Mouse (Mus musculus) heart, embryonic 10.5 days (tissue): ENCODE measurements at regions not wholly inside any gene's neighbourhood (a gene's known extent, or its start where the extent isn't known, plus 50 kb on each side); places are given as distances from the start of the nearest gene placed in this dataset.

Experiments
- DNase-seq: peaks from one replicate; pipeline ENCODE4 v3.0.0-alpha.2; 2017; ENCODE audit warnings: low spot score
- H3K27ac ChIP-seq: fragments of 300-500 bp; sonication (generic); 2 replicates; pipeline ENCODE4 v1.5.1; 2016; ENCODE audit warnings: mild to moderate bottlenecking
- H3K27me3 ChIP-seq: fragments of 300-500 bp; sonication (generic); 2 replicates; pipeline ENCODE4 v1.6.1; 2016; ENCODE audit warnings: mild to moderate bottlenecking; ENCODE audit not compliant: poor library complexity, insufficient read depth, severe bottlenecking
- H3K36me3 ChIP-seq: fragments of 300-500 bp; sonication (generic); 2 replicates; pipeline ENCODE4 v1.6.1; 2016; ENCODE audit warnings: mild to moderate bottlenecking, moderate library complexity
- H3K4me1 ChIP-seq: fragments of 300-500 bp; sonication (generic); 2 replicates; pipeline ENCODE4 v1.6.1; 2016; ENCODE audit warnings: mild to moderate bottlenecking
- H3K4me3 ChIP-seq: fragments of 300-500 bp; sonication (generic); 2 replicates; pipeline ENCODE4 v1.5.1; 2016; ENCODE audit warnings: mild to moderate bottlenecking, moderate library complexity
- H3K9me3 ChIP-seq: fragments of 300-500 bp; sonication (generic); 2 replicates; pipeline ENCODE4 v1.6.1; 2016; ENCODE audit warnings: mild to moderate bottlenecking, moderate library complexity
- WGBS: fragments of 180-500 bp; shearing (Covaris S2); methylation state at CpG from one replicate; pipeline ENCODE4 v1.1.7; 2016; 5-methylcytosine and 5-hydroxymethylcytosine counted together

DNA sequence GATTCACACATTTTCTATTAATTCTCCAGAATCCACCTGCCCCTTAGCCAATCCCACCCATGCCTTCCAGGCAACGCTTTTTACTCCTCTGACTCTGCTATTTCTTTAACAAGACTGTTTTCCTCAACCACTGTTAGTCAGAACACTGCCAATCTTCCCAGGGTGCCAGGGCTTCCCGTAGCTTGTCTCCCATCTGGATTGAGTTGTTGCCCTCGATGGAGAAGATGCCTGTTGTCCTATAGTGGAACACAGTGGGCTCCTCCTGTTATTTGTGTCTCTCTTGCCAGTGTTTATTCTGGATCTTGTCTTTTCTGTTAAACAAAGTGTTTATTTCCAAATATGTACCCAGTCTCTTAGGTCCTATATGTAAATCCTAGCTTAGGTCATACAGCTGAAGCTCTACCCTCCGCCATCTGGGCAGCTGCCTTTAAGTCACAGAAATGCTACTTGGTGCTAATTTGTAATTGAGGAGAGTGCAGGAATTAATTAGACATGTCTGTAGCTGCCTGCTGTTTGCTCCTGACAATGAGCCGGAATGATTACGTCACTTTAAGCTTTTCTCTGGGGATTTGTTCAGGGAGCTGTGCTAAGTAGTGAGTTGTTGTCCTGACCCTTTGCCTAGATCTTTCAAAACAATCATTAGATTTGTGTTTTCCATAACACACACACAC lies 115.3 kb upstream of the Xpo1 start:
- Histone ChIP-seq H3K27ac (no peak overlapping the region), H3K4me3 (no peak overlapping the region), H3K4me1 (no peaks in the 10 kb centered on the region), H3K36me3 (no peaks in the 10 kb centered on the region), H3K27me3 (no peaks in the 10 kb centered on the region), H3K9me3 (no peaks in the 10 kb centered on the region)
- 74% methylated on average over 6 of the region's 6 CpGs for WGBS
- no peak for DNase-seq

DNA sequence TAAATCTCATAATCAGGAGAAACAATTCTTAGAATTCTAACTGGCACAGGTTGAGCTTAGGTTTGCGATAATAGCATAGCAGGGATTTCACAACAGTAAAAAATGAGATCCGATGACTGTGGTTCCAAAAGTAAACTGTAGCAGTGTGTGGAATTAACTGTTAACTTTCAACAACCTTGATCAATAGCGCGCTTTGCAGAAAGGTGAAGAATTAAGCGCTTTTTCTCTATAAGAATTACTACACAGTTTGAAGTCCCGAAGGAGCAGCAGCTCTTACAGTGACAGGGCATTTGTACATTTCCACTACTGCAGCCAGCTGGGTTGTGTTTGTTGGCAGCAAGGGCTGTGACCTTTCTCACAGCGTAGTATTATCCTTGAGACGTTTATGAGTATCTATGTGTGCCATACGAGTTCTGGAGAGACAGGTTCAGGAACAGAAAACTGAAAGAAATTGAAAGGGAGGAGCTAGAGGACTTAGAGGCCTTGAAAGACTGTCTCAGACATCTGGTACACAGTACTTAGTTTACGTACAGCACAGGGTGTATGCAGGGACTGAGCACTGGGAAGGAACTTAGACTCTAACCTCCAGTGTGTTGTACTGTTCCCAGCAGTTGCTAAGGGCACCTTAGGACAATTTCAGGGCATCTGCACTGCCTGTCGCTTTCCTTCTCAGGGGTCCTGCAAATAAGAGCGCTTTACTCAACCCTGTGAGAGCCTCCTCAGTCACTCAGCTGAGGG lies 114.6 kb upstream of the Xpo1 start:
- DNase-seq, result no peak
- Histone ChIP-seq H3K4me3 (no peak overlapping the region), H3K27ac (no peak overlapping the region), H3K27me3 (no peaks in the 10 kb centered on the region), H3K36me3 (no peaks in the 10 kb centered on the region), H3K4me1 (no peaks in the 10 kb centered on the region), H3K9me3 (no peaks in the 10 kb centered on the region)
- 74% methylated on average over 12 of the region's 12 CpGs for WGBS

DNA sequence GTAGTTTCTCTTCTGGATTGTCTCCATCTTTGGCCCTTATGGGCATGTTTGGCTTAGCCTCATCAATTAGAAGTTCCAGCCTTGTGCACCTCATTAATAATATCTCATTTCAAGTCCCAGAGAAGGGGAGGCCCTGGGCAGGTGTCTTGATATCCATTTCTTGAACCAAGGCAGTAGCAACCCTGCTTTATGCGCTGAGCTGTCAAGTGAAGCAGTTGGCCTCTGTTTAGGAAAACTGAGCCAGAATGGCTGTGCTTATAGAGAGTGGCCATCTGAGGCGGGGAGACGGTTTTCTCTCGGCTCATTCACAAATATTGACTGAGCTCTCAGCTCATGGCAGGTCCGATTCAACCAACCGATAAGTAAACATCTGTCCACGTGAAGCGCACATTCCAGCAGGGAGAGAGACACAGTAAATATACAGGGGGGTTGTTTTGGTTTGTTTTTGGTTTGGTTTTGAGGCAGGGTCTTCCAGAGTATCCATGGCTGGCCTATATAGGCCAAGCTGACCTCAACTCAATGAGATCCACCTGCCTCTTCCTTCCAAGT lies 107.7 kb upstream of the Xpo1 start:
- H3K4me3 ChIP-seq, result no peak overlapping the region
- H3K27ac ChIP-seq, result no peak overlapping the region
- H3K36me3 ChIP-seq, result no peaks in the 10 kb centered on the region
- no peaks in the 10 kb centered on the region for H3K27me3 ChIP-seq
- H3K4me1 ChIP-seq, result no peaks in the 10 kb centered on the region
- no peak for DNase-seq
- WGBS, result 84% methylated on average over 8 of the region's 8 CpGs
- H3K9me3 ChIP-seq, result no peaks in the 10 kb centered on the region

DNA sequence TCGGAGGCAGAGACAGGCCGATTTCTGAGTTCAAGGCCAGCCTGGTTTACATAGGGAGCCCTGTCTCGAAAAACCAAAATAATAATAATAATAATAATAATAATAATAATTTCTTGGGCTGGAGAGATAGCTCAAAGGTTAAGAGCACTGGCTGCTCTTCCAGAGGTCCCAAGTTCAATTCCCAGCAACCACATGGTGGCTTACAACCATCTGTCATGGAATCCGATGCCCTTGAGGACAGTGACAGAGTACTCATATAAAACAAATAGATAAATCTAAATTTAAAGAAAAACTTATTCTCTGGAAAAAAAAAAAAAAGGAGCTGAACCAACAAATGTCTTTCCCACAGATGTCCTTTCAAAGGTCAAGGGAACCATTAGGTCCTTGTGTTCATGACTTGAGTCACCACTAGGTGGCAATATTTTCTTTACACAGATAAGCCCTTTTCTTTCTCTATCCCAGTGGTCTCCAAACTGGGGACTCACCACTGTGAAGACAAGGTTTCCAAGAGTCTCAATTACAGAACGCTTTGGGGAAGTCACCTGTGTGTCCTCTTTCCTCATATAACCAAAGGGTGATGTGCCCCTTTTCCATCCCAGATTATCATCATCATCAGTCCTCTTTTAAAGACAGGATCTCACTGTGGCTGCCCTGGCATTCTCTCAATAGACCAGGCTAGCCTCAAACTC lies 106.1 kb upstream of the Xpo1 start:
- no peak overlapping the region for H3K27ac ChIP-seq
- no peak overlapping the region for H3K4me3 ChIP-seq
- H3K27me3 ChIP-seq, result no peaks in the 10 kb centered on the region
- H3K4me1 ChIP-seq, result no peaks in the 10 kb centered on the region
- no peaks in the 10 kb centered on the region for H3K36me3 ChIP-seq
- WGBS, result 59% methylated on average over 5 of the region's 5 CpGs
- DNase-seq, result no peak
- no peaks in the 10 kb centered on the region for H3K9me3 ChIP-seq

DNA sequence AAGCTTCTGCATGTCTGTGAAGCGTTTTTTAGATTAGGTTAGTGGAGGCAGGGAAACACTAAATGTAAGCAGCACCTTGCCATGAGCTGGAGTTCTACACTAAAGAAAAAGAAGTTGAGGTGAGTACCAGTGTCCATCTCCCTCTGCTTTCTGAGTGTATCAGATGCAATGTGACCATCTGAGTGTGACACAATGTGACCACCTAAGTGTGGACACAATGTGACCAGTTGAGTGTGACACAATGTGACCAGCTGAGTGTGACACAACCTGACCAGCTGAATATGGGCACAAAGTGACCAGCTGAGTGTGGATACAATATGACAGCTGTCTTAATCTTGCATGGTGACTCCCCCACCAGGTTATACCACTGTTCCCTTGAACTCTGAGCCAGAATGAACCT lies 101.0 kb upstream of the Xpo1 start:
- 55% methylated on average over 1 of the region's 1 CpGs for WGBS
- no peaks in the 10 kb centered on the region for H3K9me3 ChIP-seq

DNA sequence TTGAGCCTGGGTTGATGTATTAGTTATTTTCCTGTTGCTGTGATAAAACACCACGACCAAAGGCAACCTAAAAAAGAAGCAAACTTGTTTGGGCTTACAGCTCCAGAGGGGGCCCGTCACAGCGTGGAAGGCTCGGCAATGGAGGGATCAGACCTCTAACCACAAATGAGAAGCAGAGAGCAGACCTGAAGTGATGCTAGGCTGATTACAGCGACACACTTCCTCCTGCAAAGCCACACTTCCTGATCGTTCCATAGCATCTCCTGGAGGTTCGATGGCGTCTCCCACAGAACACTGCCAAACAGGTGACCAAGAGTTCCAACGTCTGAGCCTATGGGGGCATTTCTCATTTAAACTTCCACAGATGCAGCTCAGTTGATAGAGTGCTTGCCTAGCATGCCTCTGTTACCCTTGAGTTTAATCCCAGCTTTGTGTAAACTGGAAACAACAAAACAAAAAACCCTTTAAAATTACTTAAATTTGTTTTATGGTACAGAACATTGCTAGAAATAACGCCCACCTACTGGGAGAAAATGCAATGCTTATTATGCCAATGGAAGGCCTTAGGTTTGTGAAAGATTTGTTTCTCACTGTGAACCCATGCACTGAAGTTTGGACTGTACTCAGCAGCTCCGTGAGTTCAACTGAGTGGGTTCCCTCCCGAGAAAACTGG lies 87.2 kb upstream of the Xpo1 start:
- no peak overlapping the region for H3K27ac ChIP-seq
- H3K9me3 ChIP-seq, result no peaks in the 10 kb centered on the region
- H3K27me3 ChIP-seq, result no peaks in the 10 kb centered on the region
- no peak overlapping the region for H3K4me3 ChIP-seq
- peaks cover 5% of the 10 kb centered on the region for H3K4me1 ChIP-seq
- WGBS, result 76% methylated on average over 12 of the region's 12 CpGs
- DNase-seq, result peak; percentile 13
- no peaks in the 10 kb centered on the region for H3K36me3 ChIP-seq

More for the DNA sequence above, 101.0 kb upstream of the Xpo1 start:
- no peak overlapping the region for H3K27ac ChIP-seq
- H3K27me3 ChIP-seq, result no peaks in the 10 kb centered on the region
- no peak for DNase-seq
- no peak overlapping the region for H3K4me3 ChIP-seq
- H3K36me3 ChIP-seq, result no peaks in the 10 kb centered on the region
- no peaks in the 10 kb centered on the region for H3K4me1 ChIP-seq

DNA sequence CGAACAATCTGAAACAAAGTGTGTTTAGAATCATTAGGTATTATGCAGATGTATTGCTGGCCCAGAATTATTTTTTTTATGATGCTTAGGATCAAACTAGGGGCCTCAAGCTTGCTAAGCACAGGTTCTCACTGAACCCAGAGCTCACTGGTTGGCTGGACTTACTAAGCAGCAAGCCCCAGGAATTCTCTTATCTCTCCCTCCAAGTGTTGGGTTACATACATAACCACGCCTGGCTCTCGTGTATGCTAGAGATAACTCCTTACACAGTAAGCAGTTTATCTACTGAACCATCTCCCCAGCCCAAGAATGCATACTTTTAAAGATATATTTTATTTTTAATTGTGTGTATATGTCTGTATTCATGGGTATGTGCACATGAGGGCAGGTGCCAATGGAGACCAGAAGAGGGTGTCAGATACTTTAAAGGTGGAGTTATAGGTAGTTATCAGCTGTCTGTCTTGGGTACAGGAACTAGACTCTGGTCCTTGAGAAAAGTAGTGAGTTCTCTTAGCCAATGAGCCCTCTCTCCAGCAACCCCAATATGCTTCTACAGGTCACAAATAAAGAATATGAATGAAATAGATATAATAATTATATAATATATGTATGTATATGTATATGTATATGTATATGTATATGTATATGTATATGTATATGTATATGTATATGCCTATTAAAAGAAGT lies 86.0 kb upstream of the Xpo1 start:
- H3K4me1 ChIP-seq, result peaks cover 5% of the 10 kb centered on the region
- H3K4me3 ChIP-seq, result no peak overlapping the region
- H3K36me3 ChIP-seq, result no peaks in the 10 kb centered on the region
- 36% methylated on average over 3 of the region's 3 CpGs for WGBS
- H3K27ac ChIP-seq, result no peak overlapping the region
- no peaks in the 10 kb centered on the region for H3K9me3 ChIP-seq
- no peaks in the 10 kb centered on the region for H3K27me3 ChIP-seq
- DNase-seq, result peak; percentile 75

DNA sequence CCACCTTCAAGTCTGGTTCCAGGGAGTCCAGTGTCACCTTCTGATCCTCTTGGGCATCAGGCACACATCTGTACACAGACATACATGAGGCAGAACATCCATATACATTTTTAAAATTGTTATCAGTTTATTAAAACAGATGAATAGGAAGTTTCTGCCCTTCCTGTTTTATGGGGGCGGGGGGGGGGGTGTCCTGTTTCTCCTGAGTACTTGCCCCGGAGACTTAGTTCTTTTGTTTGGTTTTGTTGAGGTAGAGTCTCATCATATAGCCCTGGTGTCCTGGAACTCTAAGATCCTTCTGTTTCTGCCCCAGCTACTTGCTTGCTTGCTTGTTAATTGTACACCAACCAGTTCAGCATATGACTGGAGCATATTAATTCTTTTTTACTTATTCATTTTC lies 85.0 kb upstream of the Xpo1 start:
- H3K4me1 ChIP-seq, result peaks cover 5% of the 10 kb centered on the region
- peak; percentile 17 for DNase-seq
- H3K9me3 ChIP-seq, result no peaks in the 10 kb centered on the region
- no peak overlapping the region for H3K4me3 ChIP-seq
- H3K27ac ChIP-seq, result no peak overlapping the region
- H3K36me3 ChIP-seq, result no peaks in the 10 kb centered on the region
- H3K27me3 ChIP-seq, result no peaks in the 10 kb centered on the region
- 65% methylated on average over 2 of the region's 2 CpGs for WGBS

DNA sequence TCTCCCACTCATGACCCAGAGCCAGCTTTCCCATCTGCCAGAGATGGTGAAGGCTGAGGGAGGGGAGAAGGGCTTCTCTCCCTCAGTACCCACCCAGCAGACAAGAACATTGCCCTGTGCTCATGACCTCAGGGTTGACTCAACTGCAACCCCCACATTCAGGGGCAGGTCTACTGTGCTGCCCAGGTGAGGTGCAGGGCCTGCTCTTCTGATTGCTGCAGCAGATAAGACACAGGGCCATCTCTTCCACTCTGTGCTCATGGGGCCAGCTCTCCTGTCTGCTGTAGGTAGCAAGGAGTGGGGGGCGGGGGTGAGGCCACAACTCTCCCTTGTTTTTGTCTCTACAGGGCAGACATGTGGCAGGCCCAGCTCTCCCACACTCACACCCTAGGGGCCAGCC lies 84.1 kb upstream of the Xpo1 start:
- Histone ChIP-seq H3K4me1 (peaks cover 5% of the 10 kb centered on the region), H3K27me3 (no peaks in the 10 kb centered on the region), H3K27ac (0 out of 2 replicates have a peak overlapping the region, but pooled peaks have one; percentile 22), H3K36me3 (no peaks in the 10 kb centered on the region), H3K4me3 (no peak overlapping the region), H3K9me3 (no peaks in the 10 kb centered on the region)
- WGBS, result 83% methylated on average over 1 of the region's 1 CpGs
- peak; percentile 70 for DNase-seq

DNA sequence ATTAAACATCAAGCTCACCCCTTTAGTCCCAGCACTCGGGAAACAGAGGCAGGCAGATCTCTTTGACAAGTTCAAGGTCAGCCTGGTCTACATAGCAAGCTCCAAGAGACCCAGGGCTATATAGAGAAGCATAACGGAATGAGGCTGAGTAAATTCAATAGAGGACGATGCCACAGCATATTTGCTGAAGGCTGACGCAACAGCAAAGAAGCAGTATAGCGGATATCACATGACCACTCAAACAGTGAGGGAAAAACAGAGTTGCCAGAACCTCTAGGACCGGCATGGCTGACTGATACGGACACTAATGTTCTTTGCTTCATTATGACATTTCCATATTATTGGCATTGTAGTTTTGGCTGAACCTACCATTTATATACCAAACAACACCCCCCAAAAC lies 74.2 kb upstream of the Xpo1 start:
- WGBS, result 86% methylated on average over 7 of the region's 7 CpGs
- no peak for DNase-seq
- no peaks in the 10 kb centered on the region for H3K36me3 ChIP-seq
- H3K27me3 ChIP-seq, result no peaks in the 10 kb centered on the region
- 0 out of 2 replicates have a peak, but pooled peaks cover 2% of the 10 kb centered on the region for H3K9me3 ChIP-seq
- H3K4me1 ChIP-seq, result no peaks in the 10 kb centered on the region
- no peak overlapping the region for H3K27ac ChIP-seq
- H3K4me3 ChIP-seq, result no peak overlapping the region

DNA sequence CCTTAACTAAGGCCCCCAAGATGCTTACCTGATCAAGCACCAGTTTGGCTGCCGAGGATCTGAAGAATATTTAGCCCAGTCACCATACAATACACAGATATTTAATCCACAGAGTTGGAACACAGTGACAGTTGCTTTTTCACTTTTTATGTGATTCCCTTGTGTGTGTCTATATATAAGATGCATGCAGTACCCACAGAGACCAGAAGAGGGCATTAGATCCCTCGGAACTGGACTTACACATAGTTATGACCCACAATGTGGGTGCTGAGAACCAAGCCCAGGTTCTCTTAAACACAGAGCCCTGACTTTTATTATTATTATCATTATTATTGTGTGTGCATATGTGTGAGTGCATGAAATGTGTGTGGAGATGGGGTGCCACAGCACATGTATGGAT lies 70.6 kb upstream of the Xpo1 start:
- H3K27me3 ChIP-seq, result no peaks in the 10 kb centered on the region
- H3K36me3 ChIP-seq, result no peaks in the 10 kb centered on the region
- no peaks in the 10 kb centered on the region for H3K4me1 ChIP-seq
- WGBS, result 89% methylated on average over 2 of the region's 2 CpGs
- no peak overlapping the region for H3K4me3 ChIP-seq
- H3K9me3 ChIP-seq, result 0 out of 2 replicates have a peak, but pooled peaks cover 2% of the 10 kb centered on the region
- H3K27ac ChIP-seq, result no peak overlapping the region
- no peak for DNase-seq

DNA sequence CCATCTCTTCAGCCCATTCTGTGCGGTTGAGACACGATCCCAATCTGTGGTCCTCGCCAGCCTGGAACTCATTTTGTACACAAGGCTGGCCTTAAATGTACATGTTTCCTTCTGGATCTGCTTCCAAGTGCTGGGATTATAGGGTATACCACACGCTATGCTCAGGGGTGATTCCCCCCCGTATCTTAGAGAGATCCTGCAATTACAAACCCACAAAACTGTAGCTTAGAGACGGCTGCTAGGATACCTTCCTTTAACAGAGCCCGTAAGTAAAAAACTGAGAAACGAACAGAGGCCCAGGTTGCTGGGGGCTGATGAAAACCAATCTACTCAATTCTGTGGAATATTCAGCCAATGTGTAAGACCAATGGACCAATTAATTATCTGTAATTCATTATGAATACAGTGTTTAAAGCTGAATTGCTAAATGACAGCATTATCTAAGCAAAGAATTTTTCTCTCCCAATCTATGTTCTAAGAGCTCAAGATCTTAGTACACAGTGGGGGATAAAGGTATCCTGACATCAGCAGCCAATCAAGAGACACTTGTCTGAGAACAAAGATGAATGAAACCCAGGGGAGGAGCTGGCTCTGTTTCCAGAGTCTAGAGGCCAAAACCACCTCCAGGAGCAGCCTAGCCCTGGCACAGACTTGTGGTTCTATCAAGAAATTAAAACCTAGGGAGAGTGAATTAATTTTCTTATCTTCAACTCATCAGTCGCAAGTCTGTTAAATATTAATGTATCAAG lies 54.0 kb upstream of the Xpo1 start:
- H3K4me1 ChIP-seq, result no peaks in the 10 kb centered on the region
- H3K27me3 ChIP-seq, result no peaks in the 10 kb centered on the region
- no peak overlapping the region for H3K27ac ChIP-seq
- H3K36me3 ChIP-seq, result no peaks in the 10 kb centered on the region
- DNase-seq, result no peak
- no peak overlapping the region for H3K4me3 ChIP-seq
- H3K9me3 ChIP-seq, result no peaks in the 10 kb centered on the region
- 86% methylated on average over 9 of the region's 9 CpGs for WGBS
